Mouse (Mus musculus) embryonic fibroblast, embryonic 13.5 days (primary cell): ENCODE measurements at regions not wholly inside any gene's neighbourhood (a gene's known extent, or its start where the extent isn't known, plus 50 kb on each side); places are given as distances from the start of the nearest gene placed in this dataset.
A peak's percentile ranks its signal among the peaks of the same experiment; 100 is the strongest.

Experiments
- H3K27ac ChIP-seq: 2 replicates; pipeline ENCODE4 v1.5.1; 2012; ENCODE audit warnings: low read length, control low read depth, inconsistent platforms; ENCODE audit not compliant: insufficient read depth
- H3K4me1 ChIP-seq: 2 replicates; pipeline ENCODE4 v1.6.1; 2011; ENCODE audit warnings: low read length; ENCODE audit not compliant: control insufficient read depth, insufficient read depth
- H3K4me3 ChIP-seq: 2 replicates; pipeline ENCODE4 v1.5.1; 2011; ENCODE audit warnings: mild to moderate bottlenecking, control low read depth, low read length; ENCODE audit not compliant: insufficient read depth
- CTCF ChIP-seq: IDR thresholded peaks from 2 replicates; pipeline ENCODE4 v1.5.1; 2011; ENCODE audit warnings: mild to moderate bottlenecking, control low read depth, low read length, moderate library complexity, borderline replicate concordance; ENCODE audit not compliant: insufficient read depth
- POLR2A ChIP-seq: IDR thresholded peaks from 2 replicates; pipeline ENCODE4 v1.6.1; 2011; ENCODE audit warnings: low read depth, mild to moderate bottlenecking, control low read depth, low read length, moderate library complexity

DNA sequence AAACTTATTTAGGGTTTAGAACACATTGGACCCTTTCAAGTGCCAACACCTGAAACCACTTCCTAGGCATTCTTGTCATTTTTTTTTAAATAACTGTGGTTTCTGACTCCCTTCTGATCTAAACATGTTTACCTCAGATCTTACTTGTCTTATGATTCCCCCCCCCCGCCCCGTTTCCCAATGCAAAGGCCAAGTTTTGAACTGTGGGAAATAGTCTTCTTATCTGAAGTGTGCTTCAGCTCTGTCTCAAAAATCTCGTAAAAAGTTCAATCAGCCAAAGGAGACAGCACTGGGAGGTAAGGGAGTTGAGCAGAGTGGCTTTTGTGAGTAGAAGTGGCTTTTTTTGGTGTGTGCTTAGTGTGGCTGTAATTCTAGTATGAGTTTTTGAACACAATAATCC, 95.5 kb upstream of the 4933412E24Rik start:
- Histone ChIP-seq H3K27ac (no peak overlapping the region), H3K4me3 (no peak overlapping the region), H3K4me1 (no peaks in the 10 kb centered on the region)
- no peak for TF ChIP-seq POLR2A

GRCm38 (mm10) chr15:60111046-60111445, 94.6 kb upstream of the 4933412E24Rik start:
- no peaks in the 10 kb centered on the region for H3K4me1 ChIP-seq
- no peak for TF ChIP-seq POLR2A
- H3K27ac ChIP-seq = no peak overlapping the region
- no peak overlapping the region for H3K4me3 ChIP-seq

- H3K4me1 ChIP-seq = peaks cover 3% of the 10 kb centered on the region
- no peak for TF ChIP-seq POLR2A
- no peak for TF ChIP-seq CTCF
- no peak overlapping the region for H3K27ac ChIP-seq
- no peak overlapping the region for H3K4me3 ChIP-seq
Observed at GRCm38 (mm10) chr15:60104126-60104525, 87.7 kb upstream of the 4933412E24Rik start.

DNA sequence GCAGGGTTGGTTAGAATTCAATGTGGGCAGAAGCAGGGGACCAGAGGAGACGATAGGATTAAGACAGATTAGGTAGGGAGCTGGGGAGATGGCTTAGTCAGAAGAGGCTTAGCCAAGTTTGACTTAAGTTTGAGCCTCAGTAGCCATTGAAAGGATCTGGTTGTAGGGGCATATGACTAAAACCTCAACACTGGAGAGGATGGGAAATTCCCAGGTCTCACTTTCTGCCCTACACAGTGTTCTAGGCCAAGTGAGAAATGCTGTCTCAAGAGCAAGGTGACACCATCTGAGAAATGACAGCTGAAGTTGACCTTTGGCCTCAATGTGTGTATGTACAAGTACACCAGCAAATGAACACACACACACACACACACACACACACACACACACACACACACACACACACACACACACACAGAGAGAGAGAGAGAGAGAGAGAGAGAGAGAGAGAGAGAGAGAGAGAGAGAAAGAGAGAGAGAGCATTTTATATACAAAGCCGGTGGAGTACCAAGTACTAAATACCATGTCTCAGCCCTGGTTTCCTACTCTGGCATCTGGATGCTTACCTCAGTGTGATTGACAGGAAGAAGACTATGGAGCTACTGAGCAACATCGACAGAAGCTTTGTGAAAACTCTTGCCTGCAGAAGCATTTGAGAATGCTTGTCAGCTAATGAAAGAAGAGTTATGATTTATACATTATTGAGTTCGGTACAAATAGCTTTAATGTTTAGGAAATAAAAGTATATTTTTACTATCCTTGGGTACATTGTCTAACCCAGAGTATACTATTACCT, 85.3 kb upstream of the 4933412E24Rik start:
- H3K4me3 ChIP-seq = no peak overlapping the region
- TF ChIP-seq POLR2A (no peak), CTCF (no peak)
- H3K4me1 ChIP-seq = peaks cover 3% of the 10 kb centered on the region
- no peak overlapping the region for H3K27ac ChIP-seq

DNA sequence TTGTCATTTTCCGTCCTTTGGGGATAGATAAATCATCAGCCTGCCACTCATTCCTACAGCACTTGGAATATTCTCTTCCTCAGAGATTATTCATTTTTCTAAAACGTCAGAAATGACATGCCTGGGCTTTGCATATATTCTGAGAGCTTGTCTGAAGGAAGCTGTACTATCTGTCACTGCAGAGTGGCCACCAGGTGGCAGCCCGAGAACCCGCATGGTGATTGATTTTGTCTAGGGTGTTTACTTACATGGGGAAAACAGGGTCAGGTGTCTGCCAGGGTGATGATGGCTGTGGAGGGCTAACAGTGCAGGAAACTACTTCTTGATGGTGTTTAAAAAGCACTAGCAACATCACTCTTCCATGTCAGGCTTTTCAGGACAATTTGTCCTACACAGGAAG, 80.7 kb upstream of the 4933412E24Rik start:
- no peak overlapping the region for H3K27ac ChIP-seq
- TF ChIP-seq CTCF (peak; percentile 48), POLR2A (no peak)
- peaks cover 3% of the 10 kb centered on the region for H3K4me1 ChIP-seq
- H3K4me3 ChIP-seq = no peak overlapping the region

- peaks cover 3% of the 10 kb centered on the region for H3K4me1 ChIP-seq
- TF ChIP-seq POLR2A (no peak), CTCF (no peak)
- H3K4me3 ChIP-seq = no peak overlapping the region
- H3K27ac ChIP-seq = no peak overlapping the region
Observed at GRCm38 (mm10) chr15:60096131-60096530, 79.7 kb upstream of the 4933412E24Rik start.

- TF ChIP-seq CTCF (no peak), POLR2A (no peak)
- Histone ChIP-seq H3K4me1 (no peaks in the 10 kb centered on the region), H3K4me3 (no peak overlapping the region), H3K27ac (no peak overlapping the region)
Observed at GRCm38 (mm10) chr15:60089921-60090320, 73.5 kb upstream of the 4933412E24Rik start.

DNA sequence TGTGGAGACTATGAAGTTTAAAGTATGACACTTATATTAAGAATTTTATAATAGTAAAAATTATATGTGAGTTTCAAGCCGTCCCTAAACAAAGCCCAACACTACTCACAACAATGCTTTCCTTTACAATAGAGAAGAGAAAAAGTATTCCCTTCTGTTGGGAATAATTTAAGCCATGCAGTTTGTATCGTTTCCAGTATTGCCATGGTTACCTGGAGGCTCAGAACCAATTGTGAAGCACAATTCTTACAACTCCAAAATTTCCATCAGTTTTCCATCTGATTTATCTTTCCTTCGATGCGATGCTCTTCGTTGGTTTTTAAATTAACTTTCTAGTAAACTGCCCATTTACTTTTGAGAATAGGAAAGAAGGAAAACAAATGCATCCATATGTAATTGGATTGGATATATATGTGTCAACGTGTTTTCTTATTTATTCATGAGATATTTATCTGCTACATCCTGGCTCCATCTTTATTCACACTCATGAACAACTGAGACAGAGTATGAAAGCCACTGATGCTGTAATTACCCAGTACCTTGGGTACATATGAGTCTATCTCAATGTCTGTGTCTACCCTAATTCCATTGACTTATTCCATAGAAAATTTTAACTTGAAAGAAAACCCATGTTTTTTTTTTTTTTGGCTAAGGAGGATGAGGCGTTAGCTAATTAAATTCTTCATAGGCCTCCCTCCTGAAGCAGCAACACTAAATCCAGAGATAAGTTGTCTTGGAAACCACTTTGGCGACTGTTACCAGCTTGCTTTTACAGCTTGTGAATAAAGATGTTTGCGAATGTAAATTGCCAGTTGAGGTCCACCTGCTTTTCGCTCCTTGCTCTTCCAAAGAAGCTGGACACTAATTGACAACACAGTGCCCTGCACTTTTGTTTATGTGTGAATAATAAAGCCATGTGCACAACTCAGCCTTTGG, 72.8 kb upstream of the 4933412E24Rik start:
- Histone ChIP-seq H3K4me1 (no peaks in the 10 kb centered on the region), H3K27ac (no peak overlapping the region), H3K4me3 (no peak overlapping the region)
- no peak for TF ChIP-seq POLR2A
- no peak for TF ChIP-seq CTCF
